Mouse (Mus musculus) adrenal gland, postnatal 4 days (tissue): ENCODE data around the gene Phactr4. TPM values are rescaled to one million over a fixed set of nuclear protein-coding genes. Genes with fewer than 3 reads are reported as not detected.
A peak's percentile ranks its signal among the peaks of the same experiment; 100 is the strongest.

Source experiments
- DNase-seq, 2 experiments: peaks; one replicate each; pipeline ENCODE4 v3.0.0; 2021 to 2022; ENCODE audit warnings: low spot score in 2 of 2, mixed read lengths in 2 of 2
- total RNA-seq, 2 experiments: library from RNA; stranded (reverse); gene quantifications; 2 replicates each; pipeline ENCODE4 v1.2.3; 2021

Phactr4 gene
- total RNA-seq, 2 experiments from 2014 or later = 48.5 to 59.9 TPM

GRCm38 (mm10) chr4:132341451-132341850 is 80.8 kb downstream of the Phactr4 start:
- no peak for DNase-seq

GRCm38 (mm10) chr4:132338943-132339342 is 83.3 kb downstream of the Phactr4 start:
- DNase-seq = no peak

GRCm38 (mm10) chr4:132332880-132333279 is 89.4 kb downstream of the Phactr4 start:
- DNase-seq = no peak

- DNase-seq = no peak
Measured at GRCm38 (mm10) chr4:132331960-132332359, 90.3 kb downstream of the Phactr4 start.

- DNase-seq = no peak
Measured at GRCm38 (mm10) chr4:132329835-132330354, 92.4 kb downstream of the Phactr4 start.

GRCm38 (mm10) chr4:132329115-132329834 is 93.0 kb downstream of the Phactr4 start, which contains the start of gene Trnau1ap:
Gene Trnau1ap, minus strand, starts transcription at chr4:132329538.
- peak; percentile 67 to 87 for DNase-seq

GRCm38 (mm10) chr4:132328391-132328982 is 93.8 kb downstream of the Phactr4 start:
- no peak for DNase-seq

- no peak for DNase-seq
Measured at GRCm38 (mm10) chr4:132326481-132326880, 95.8 kb downstream of the Phactr4 start.

- no peak for DNase-seq
Measured at GRCm38 (mm10) chr4:132315711-132316110, 106.6 kb downstream of the Phactr4 start.

GRCm38 (mm10) chr4:132312627-132313026 is 109.7 kb downstream of the Phactr4 start:
- DNase-seq = no peak

GRCm38 (mm10) chr4:132311801-132312200 is 110.5 kb downstream of the Phactr4 start:
- no peak for DNase-seq

GRCm38 (mm10) chr4:132311209-132311608 is 111.1 kb downstream of the Phactr4 start:
- no peak for DNase-seq

GRCm38 (mm10) chr4:132309849-132310472 is 112.3 kb downstream of the Phactr4 start:
- DNase-seq = no peak

GRCm38 (mm10) chr4:132309140-132309848 is 113.0 kb downstream of the Phactr4 start:
- DNase-seq = no peak

GRCm38 (mm10) chr4:132308437-132309139 is 113.7 kb downstream of the Phactr4 start:
- peak; percentile 68 to 71 for DNase-seq

- DNase-seq = no peak
Measured at GRCm38 (mm10) chr4:132306004-132306403, 116.3 kb downstream of the Phactr4 start.
